Mouse (Mus musculus) left cerebral cortex, postnatal 10 days (tissue): ENCODE results near the gene Poldip3. TPM values are rescaled to one million over a fixed set of nuclear protein-coding genes. Genes with fewer than 3 reads are reported as not detected.

Experiments used
- DNase-seq, 2 experiments: peaks; one replicate each; pipeline ENCODE4 v3.0.0; 2021 to 2022; ENCODE audit warnings: low spot score in 2 of 2, mixed read lengths in 1 of 2; ENCODE audit errors: extremely low spot score in 1 of 2
- intact Hi-C: fragments of 180-260 bp; cut with DNase I; formaldehyde crosslinking; loops from one replicate; pipeline ENCODE4 v1.15.1; 2025
- total RNA-seq, 2 experiments: library from RNA; stranded (reverse); gene quantifications; 2 replicates each; pipeline ENCODE4 v1.2.3; 2021

The Poldip3 gene
- 10 to 100 TPM; 85.9 to 86.5 TPM for total RNA-seq

DNA sequence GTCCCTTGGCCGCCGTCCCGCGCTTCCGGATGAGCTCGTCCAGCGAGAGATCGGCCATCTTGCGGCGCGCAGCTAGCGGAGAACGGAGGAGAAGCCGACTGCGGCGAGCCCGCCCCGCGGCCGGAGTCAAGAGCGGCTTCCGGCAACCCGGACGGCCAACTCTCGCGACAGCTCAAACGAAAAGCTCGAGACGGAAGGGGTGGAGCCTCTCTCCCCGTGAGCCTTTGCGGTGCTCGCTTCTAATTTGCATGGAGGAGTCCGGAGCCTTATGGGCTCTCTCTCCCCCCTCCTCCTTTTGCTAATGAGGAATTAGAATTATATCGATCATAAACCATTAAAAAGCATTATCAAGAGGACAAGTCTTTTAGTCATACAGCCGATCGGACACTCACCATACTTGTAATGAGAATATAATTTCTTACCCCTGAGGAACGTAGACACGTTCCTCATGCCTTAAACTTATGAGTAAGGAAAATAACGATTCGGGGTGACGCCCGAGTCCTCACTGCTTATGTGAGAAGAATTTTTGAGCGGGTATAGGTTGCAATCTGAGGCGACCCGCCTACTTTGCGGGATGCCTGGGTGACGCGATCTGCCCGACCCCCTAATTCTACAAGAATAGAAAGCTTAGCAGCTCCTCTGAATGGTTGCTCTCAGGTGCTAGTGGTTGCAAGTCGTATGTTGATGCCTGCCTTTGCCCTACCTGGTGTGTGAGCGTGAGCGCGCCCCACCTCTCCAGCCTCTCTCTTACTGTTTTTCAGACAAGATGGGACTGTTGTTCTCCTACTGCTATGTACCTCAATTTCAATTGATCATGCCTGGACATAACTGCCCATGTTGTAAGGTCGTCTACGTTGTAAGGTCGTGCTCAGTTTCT, at the start of gene Poldip3:
Gene Poldip3, minus strand, starts transcription at position 189 of the 877 bp plus-strand sequence.
- DNase-seq: peak; percentile 98
- intact Hi-C loops: no loop called here

DNA sequence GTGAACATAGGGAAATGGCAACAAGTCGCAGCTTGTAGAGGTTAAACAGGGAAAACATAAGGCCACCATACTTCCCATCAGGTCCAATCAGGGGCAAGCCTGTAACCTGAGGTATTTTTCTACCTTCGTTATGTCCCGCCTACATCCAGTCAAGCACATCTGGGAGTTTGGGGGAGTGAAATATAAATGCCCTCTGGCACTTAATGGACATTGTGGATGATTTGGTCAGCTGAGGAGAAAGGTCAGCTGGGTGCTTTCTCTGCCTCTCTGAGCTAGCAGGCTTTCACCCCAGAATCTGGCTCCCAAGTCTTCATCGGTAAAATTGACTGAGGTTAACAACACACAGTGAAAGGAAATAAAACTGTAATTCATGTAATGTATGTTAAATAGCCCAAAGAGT, 44.2 kb upstream of the Poldip3 start:
- DNase-seq: no peak
- intact Hi-C loops: no loop called here

GRCm38 (mm10) chr15:83182351-83182750, 33.2 kb upstream of the Poldip3 start:
- intact Hi-C loops: no loop called here
- DNase-seq: no peak

- intact Hi-C loops: no loop called here
Observed at GRCm38 (mm10) chr15:83181800-83182330, 32.7 kb upstream of the Poldip3 start.

DNA sequence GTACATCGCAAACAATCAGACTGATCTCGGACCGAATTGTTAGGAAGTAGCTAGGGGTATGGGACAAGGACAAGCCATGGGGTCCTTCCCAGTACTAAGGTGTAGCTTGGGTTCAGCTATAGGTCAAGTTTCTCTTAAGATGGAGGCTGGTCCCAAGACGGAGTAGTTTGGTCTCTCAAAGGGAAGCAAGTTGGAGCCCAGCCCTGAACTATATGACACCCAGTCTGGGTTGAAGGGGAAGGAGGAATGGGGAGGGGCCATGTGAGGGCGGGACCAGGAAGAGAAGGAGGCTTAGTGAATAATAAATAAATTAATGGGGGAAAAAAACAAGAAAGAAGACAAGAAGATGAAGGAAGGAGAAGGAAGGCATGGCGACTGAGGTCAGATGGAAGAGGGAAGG, 30.8 kb upstream of the Poldip3 start:
- intact Hi-C loops: no loop called here
- no peak for DNase-seq

More at GRCm38 (mm10) chr15:83181800-83182330, 32.7 kb upstream of the Poldip3 start:
- no peak for DNase-seq

DNA sequence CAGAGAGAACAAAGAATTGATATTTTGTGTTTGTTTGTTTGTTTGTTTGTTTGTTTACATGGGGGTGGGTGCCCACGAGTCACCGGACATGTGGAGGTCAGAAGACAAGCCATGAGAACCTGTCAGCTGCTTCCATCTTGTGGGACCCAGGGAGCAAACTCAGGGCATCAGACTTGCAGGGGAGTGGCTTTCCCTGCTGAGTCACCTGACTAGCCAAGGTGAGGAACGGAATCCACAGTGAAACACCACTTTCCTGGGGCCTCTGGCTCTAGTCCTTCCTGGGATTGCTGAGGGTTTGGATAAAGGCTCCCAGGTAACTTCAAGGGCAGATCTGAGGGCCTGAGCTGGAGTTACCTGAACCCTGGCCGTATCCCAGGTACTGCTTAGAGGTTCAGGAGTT, 27.5 kb upstream of the Poldip3 start:
- no peak for DNase-seq
- intact Hi-C loops: no loop called here

DNA sequence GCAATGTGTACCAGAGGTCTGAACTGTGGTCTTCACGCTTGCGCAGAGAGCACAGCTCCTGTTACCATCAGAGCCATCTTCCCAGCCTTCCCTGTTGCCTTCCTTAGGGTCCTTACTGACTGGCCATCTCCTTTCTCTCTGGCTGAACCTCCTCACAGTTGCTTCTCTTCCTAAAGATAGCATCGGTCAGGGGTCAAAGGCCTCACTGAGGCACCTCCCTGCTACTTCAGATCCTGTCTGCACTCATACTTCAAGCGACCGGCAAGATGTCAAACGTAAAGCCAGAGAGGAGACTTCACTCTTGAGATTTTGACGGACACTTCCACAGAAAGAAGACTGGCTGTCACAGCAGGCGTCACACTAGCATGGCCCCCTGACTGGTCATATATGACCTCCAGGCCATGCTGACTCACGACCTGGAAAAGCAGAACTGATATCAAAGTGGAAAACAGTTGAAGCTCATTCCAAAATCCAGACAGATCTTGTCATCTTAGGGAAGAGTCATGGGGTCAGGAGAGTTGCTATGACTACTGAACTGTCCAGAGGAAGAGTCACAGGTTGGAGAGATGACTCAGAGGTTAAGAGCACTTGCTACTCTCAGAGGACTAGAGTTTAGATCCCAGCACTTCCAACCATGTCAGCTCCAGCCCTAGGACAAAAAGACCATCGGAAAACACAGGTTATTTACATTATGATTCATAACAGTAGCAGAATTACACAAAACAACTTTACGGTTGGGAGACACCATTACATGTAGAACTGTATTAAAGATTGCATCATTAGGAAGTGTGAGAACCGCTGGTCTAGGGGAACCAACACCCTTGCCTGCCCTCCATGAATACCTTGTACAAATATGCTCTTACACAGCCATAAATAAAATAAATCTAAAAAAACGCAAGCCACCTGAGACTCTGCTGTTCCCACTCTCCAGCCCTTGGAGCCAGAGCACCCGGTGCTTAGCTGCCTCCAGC, 25.0 kb upstream of the Poldip3 start:
- intact Hi-C loops: loop anchor here (5.0 kb wide), 2 partner anchors 33 to 343 kb away; no protein-coding TSS in a partner anchor

GRCm38 (mm10) chr15:83172492-83173429, 23.6 kb upstream of the Poldip3 start, which contains the start of gene Cyb5r3:
Gene Cyb5r3 (minus strand): TSS chr15:83172592.
- intact Hi-C loops: loop anchor here (5.0 kb wide), 2 partner anchors 35 to 345 kb away; no protein-coding TSS in a partner anchor
- no peak for DNase-seq

More for the DNA sequence above, 25.0 kb upstream of the Poldip3 start:
- DNase-seq: no peak

DNA sequence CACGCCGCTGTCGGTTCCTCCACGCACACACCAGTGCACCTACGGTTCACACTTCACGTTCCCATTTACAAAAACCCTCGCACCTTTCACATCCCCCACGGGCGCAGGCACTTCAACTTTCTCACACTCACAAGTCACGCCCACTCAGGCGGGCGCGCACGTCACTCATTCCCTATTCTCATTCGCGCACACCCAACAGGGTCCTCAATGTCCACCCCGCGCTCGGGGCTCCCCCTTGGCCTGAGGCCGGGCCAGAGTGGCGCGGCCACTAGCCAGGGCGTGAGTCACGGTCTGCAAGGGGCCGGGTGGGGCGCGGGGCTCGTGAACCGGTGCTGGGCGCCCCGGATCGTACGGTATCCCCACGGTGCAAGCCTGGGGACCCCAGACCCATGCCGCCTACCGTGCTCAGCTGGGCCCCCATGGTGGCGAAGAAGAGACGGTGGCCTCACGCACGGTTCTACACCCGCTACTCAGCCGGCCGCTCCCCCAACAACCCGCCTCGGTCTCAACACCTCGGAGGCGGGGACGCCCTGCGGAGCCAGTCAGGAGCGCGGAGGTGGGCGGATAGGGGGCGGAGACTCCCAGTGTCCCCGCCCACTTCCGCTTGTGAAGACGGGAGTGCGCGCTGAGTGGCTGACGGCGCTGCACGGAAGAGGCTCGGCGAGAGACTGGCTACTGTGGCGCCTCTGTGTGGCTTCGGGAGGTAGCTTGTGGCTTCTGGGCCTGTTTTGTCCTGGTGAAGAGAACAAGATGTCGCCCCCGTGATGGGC, 22.7 kb upstream of the Poldip3 start:
- peak; percentile 94 to 98 for DNase-seq
- intact Hi-C loops: loop anchor here (5.0 kb wide), 2 partner anchors 35 to 345 kb away; no protein-coding TSS in a partner anchor

GRCm38 (mm10) chr15:83170956-83171659, 21.9 kb upstream of the Poldip3 start:
- DNase-seq: no peak
- intact Hi-C loops: loop anchor here (5.0 kb wide), 2 partner anchors 36 to 346 kb away; no protein-coding TSS in a partner anchor

GRCm38 (mm10) chr15:83169772-83170722, 20.9 kb upstream of the Poldip3 start:
- no peak for DNase-seq
- intact Hi-C loops: loop anchor here (5.0 kb wide), 2 partner anchors 37 to 347 kb away; no protein-coding TSS in a partner anchor

DNA sequence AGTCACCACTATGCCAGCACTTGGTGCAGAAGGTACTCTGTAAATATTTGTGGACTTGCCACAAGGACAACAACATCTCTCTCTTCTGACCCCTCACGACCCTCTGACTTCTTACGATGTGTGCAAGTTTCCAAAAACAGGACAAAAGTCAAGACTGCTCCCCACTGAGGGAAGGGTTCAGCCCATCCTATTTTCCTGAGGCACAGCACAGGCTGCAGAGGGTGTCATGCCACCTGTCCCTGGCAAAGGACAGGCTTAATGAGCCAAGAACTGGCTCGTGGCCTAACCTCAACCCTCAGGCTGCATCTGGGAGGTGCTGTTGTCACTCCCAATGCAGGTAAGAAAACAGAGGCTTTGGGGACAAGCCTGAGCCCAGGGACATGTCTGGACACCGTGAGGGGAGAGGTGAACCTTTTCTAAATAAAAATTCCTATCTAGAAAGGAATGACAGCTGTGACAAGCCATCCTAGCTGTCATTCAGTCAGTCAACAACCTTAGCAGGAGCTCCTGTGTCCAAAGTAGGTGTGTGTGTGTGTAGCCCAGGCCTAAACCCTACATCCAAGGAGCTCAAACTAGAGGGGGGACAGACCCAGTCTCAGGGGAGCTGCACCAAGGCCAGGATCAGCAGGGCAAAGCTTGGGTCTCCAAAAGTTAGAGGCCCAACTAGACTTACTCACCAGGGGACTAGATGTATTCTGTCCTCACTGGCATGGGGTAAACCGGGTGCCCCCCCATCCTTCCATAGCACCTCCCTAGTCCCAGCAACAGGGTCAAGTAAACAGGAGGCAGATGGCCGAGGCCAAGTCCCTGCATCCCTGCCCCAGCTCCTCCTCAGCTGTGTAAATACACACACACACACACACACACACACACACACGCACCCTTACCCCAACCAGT, 19.9 kb upstream of the Poldip3 start:
- intact Hi-C loops: no loop called here
- DNase-seq: peak in 1 of 2 experiments; percentile 70

DNA sequence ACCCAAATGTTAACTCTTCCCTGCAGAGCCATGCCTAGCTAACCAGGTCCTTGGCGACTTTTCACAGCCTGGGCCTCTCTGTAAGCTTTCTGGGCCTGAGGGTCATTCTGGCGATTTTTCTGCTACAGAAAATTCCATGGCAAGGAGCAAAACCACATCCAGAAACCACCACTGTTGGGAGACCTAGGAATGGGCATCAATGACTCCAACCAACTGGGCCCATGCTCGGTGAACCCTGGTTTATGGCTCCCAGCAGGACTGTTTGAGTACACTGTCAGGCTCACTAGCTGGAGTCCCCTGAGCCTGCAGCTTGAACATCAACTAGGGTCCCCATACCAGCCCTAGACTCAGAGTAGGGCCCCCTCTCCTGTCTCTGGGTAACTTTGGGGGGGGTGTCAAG, 19.1 kb upstream of the Poldip3 start:
- intact Hi-C loops: no loop called here

GRCm38 (mm10) chr15:83167550-83168065, 18.4 kb upstream of the Poldip3 start:
- no peak for DNase-seq
- intact Hi-C loops: no loop called here

More for the DNA sequence above, 19.1 kb upstream of the Poldip3 start:
- DNase-seq: no peak
